In genomic region chr2:77974366-77974765, GRCm38 (mm10) we compare ENCODE assay signal across 28 mouse cellular contexts.
"Had no signal": no experiment of that assay in that cellular context is flagged by ENCODE, and none has a peak within 500 bp of the region (broad histone marks: within the 10 kb centered on the region; RNA-seq: fewer than 3 reads in every experiment).

No protein-coding gene starts in this region.

- H3K9me3 ChIP-seq: embryonic facial prominence, embryonic 10.5 days; embryonic facial prominence, embryonic 12.5 days; embryonic facial prominence, embryonic 15.5 days; forebrain, embryonic 12.5 days; forebrain, embryonic 13.5 days; forebrain, embryonic 15.5 days had no signal

- H3K9ac ChIP-seq: embryonic facial prominence, embryonic 12.5 days; embryonic facial prominence, embryonic 13.5 days; embryonic facial prominence, embryonic 15.5 days; forebrain, embryonic 12.5 days; forebrain, embryonic 13.5 days; forebrain, embryonic 15.5 days; forebrain, postnatal 0 days had no signal

- H3K27ac ChIP-seq: embryonic facial prominence, embryonic 10.5 days; embryonic facial prominence, embryonic 12.5 days; embryonic facial prominence, embryonic 13.5 days; embryonic facial prominence, embryonic 15.5 days; forebrain, embryonic 10.5 days; forebrain, embryonic 12.5 days; forebrain, embryonic 13.5 days; forebrain, embryonic 15.5 days; gastrocnemius, adult 2 months; heart, adult 2 months; heart, embryonic 10.5 days had no signal

- H3K4me2 ChIP-seq: embryonic facial prominence, embryonic 12.5 days; embryonic facial prominence, embryonic 13.5 days; embryonic facial prominence, embryonic 15.5 days; forebrain, embryonic 12.5 days; forebrain, embryonic 13.5 days; forebrain, embryonic 15.5 days; heart, embryonic 11.5 days had no signal

- H3K27me3 ChIP-seq: embryonic facial prominence, embryonic 12.5 days; embryonic facial prominence, embryonic 13.5 days; embryonic facial prominence, embryonic 15.5 days; forebrain, embryonic 12.5 days; forebrain, embryonic 13.5 days; forebrain, embryonic 15.5 days had no signal

- H3K4me3 ChIP-seq: embryonic facial prominence, embryonic 10.5 days; embryonic facial prominence, embryonic 12.5 days; embryonic facial prominence, embryonic 13.5 days; embryonic facial prominence, embryonic 15.5 days; erythroblast, embryonic 14.5 days; forebrain, embryonic 10.5 days; forebrain, embryonic 12.5 days; forebrain, embryonic 13.5 days; forebrain, embryonic 15.5 days; gastrocnemius, adult 2 months; heart, adult 2 months; heart, embryonic 10.5 days had no signal

- DNase-seq: cerebellum, adult 9-10 months; cerebellum, adult 9-11 months; cerebellum, postnatal 14 days; cerebellum, postnatal 25 days; cerebellum, postnatal 36 days; embryo, embryonic 11 days; forebrain, postnatal 0 days; gastrocnemius, adult 2 months; gastrocnemius, postnatal 10 days; gastrocnemius, postnatal 14 days; gastrocnemius, postnatal 25 days; gastrocnemius, postnatal 36 days; heart, adult 11 months; heart, adult 18-20 months; heart, adult 2 months had no signal

- H3K4me1 ChIP-seq: embryonic facial prominence, embryonic 12.5 days; embryonic facial prominence, embryonic 13.5 days; embryonic facial prominence, embryonic 15.5 days; forebrain, embryonic 10.5 days; forebrain, embryonic 12.5 days; forebrain, embryonic 13.5 days; forebrain, embryonic 15.5 days; heart, embryonic 10.5 days had no signal

- H3K36me3 ChIP-seq: embryonic facial prominence, embryonic 10.5 days; embryonic facial prominence, embryonic 12.5 days; embryonic facial prominence, embryonic 13.5 days; embryonic facial prominence, embryonic 15.5 days; forebrain, embryonic 10.5 days; forebrain, embryonic 12.5 days; forebrain, embryonic 15.5 days; heart, embryonic 10.5 days had no signal

- ATAC-seq: forebrain, embryonic 13.5 days; forebrain, embryonic 14.5 days; forebrain, embryonic 15.5 days; forebrain, embryonic 16.5 days; forebrain, postnatal 0 days had no signal
